Mouse (Mus musculus) testis, adult 2 months (tissue): ENCODE data around the gene Prpsap1.

Experiments used
- CTCF ChIP-seq: fragments of 200-500 bp; IDR thresholded peaks from 2 replicates; pipeline ENCODE4 v1.5.1; 2012; ENCODE audit warnings: low read depth, mild to moderate bottlenecking, inconsistent platforms, low read length, moderate library complexity; ENCODE audit not compliant: control insufficient read depth, insufficient read depth, insufficient replicate concordance
- POLR2A ChIP-seq: fragments of 200-500 bp; IDR thresholded peaks from 2 replicates; pipeline ENCODE4 v1.6.1; 2012; ENCODE audit warnings: low read depth, mild to moderate bottlenecking, inconsistent platforms, low read length, moderate library complexity; ENCODE audit not compliant: control insufficient read depth

GRCm38 (mm10) chr11:116532810-116533338, 38.9 kb upstream of the Prpsap1 start:
- TF ChIP-seq POLR2A: 0 out of 2 replicates have a peak, but pooled peaks have one; percentile 29
- TF ChIP-seq CTCF: no peak
